27 mouse cellular contexts compared by ENCODE assay signal in the genomic region with DNA sequence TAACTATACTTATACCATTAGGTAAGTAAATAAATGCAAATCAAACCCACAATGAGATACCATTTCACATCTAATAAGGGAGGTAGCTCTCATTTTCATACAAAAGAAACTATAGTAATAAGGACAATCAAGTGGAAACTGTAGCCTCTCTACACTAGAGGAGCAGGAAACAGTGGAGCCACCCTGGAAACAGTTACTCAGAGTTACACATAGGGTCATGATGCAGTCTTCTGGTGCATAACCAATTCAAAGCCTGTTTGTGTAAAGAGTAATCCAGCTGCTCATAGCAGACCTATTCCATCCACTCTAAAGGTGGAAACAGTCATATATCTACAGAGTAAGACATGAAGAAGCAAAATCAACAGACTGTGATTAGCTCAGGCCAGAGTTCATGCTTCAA. TPM values are rescaled to one million over a fixed set of nuclear protein-coding genes. Genes with fewer than 3 reads are reported as not detected.
"Had no signal": no experiment of that assay in that cellular context is flagged by ENCODE, and none has a peak within 500 bp of the region (broad histone marks: within the 10 kb centered on the region; RNA-seq: fewer than 3 reads in every experiment).

No protein-coding gene starts in this region.

- H3K9ac ChIP-seq: heart, embryonic 12.5 days; hindbrain, embryonic 12.5 days; hindbrain, embryonic 14.5 days; kidney, embryonic 15.5 days; limb, embryonic 13.5 days; limb, embryonic 15.5 days; liver, embryonic 13.5 days; liver, embryonic 15.5 days had no signal

- H3K4me3 ChIP-seq: gastrocnemius, adult 2 months; heart, embryonic 10.5 days; heart, embryonic 12.5 days; hindbrain, embryonic 10.5 days; hindbrain, embryonic 12.5 days; kidney, embryonic 15.5 days; limb, embryonic 13.5 days; limb, embryonic 15.5 days; liver, embryonic 13.5 days; liver, embryonic 15.5 days had no signal

- DNase-seq: gastrocnemius, adult 2 months; gastrocnemius, postnatal 10 days; gastrocnemius, postnatal 25 days; heart, adult 18-20 months; heart, postnatal 10 days; heart, postnatal 4 days; kidney, adult 11 months; kidney, adult 2 months; kidney, adult 9 months; kidney, postnatal 14 days; kidney, postnatal 36 days; left cerebral cortex, postnatal 4 days; liver, embryonic 13.5 days had no signal

- H3K4me1 ChIP-seq: heart, embryonic 10.5 days; heart, embryonic 12.5 days; hindbrain, embryonic 10.5 days; hindbrain, embryonic 12.5 days; kidney, embryonic 15.5 days; limb, embryonic 13.5 days; limb, embryonic 15.5 days; liver, embryonic 13.5 days; liver, embryonic 15.5 days had no signal

- H3K9me3 ChIP-seq: heart, embryonic 10.5 days; heart, embryonic 12.5 days; hindbrain, embryonic 10.5 days; hindbrain, embryonic 12.5 days; kidney, embryonic 15.5 days; limb, embryonic 13.5 days; limb, embryonic 15.5 days; liver, embryonic 13.5 days; liver, embryonic 15.5 days had no signal

- H3K36me3 ChIP-seq: heart, embryonic 10.5 days; heart, embryonic 12.5 days; hindbrain, embryonic 10.5 days; hindbrain, embryonic 12.5 days; kidney, embryonic 15.5 days; limb, embryonic 13.5 days; limb, embryonic 15.5 days; liver, embryonic 13.5 days; liver, embryonic 15.5 days had no signal

- H3K27me3 ChIP-seq: heart, embryonic 12.5 days; hindbrain, embryonic 12.5 days; kidney, embryonic 15.5 days; limb, embryonic 13.5 days; limb, embryonic 15.5 days; liver, embryonic 13.5 days; liver, embryonic 15.5 days had no signal

- ATAC-seq: hindbrain, embryonic 16.5 days; intestine, embryonic 16.5 days had no signal

- H3K4me2 ChIP-seq: heart, embryonic 12.5 days; hindbrain, embryonic 12.5 days; hindbrain, embryonic 14.5 days; kidney, embryonic 15.5 days; limb, embryonic 13.5 days; limb, embryonic 15.5 days; liver, embryonic 13.5 days; liver, embryonic 15.5 days had no signal

- H3K27ac ChIP-seq: gastrocnemius, adult 2 months; heart, embryonic 10.5 days; hindbrain, embryonic 10.5 days; hindbrain, embryonic 12.5 days; hindbrain, embryonic 14.5 days; kidney, embryonic 15.5 days; kidney, postnatal 0 days; limb, embryonic 13.5 days; limb, embryonic 15.5 days; liver, embryonic 13.5 days; liver, embryonic 15.5 days had no signal

RNA-seq across cellular contexts. Expression of a gene that starts 48.4 kb away (rescaled TPM):
- polyA plus RNA-seq: heart, embryonic 10.5 days; heart, embryonic 12.5 days; heart, embryonic 16.5 days; hindbrain, embryonic 12.5 days; kidney, embryonic 15.5 days; limb, embryonic 11.5 days; limb, embryonic 13.5 days; limb, embryonic 15.5 days; liver, embryonic 13.5 days; liver, embryonic 15.5 days had no signal
